Mouse (Mus musculus) ovary, adult 18-20 months (tissue): ENCODE data around the gene Elovl2.
A peak's percentile ranks its signal among the peaks of the same experiment; 100 is the strongest.

ENCODE experiments used
- DNase-seq: peaks from one replicate; pipeline ENCODE4 v3.0.0; 2022; ENCODE audit warnings: low spot score, mixed read lengths

Elovl2 gene

GRCm38 (mm10) chr13:41145433-41145970 lies 74.7 kb downstream of the Elovl2 start:
- DNase-seq, result no peak

GRCm38 (mm10) chr13:41134901-41135300 lies 85.3 kb downstream of the Elovl2 start:
- peak; percentile 38 for DNase-seq
